Mouse (Mus musculus) limb, embryonic 15.5 days (tissue): ENCODE results near the gene Snw1. TPM values are rescaled to one million over a fixed set of nuclear protein-coding genes. Genes with fewer than 3 reads are reported as not detected.
"Not testable (repeated sequence)": the region's sequence is repeated elsewhere in the genome, so short reads cannot be mapped to it uniquely, and the experiment has no call there.

ENCODE experiments used
- ATAC-seq: fragments of 200-750 bp; cut with Nextera tagmentation; 2 replicates; pipeline ENCODE4 v1.8.0; 2017; ENCODE audit warnings: low read depth, moderate TSS enrichment; ENCODE audit not compliant: insufficient number of reproducible peaks, low FRiP score, low TSS enrichment
- H3K27ac ChIP-seq: fragments of 300-500 bp; sonication (generic); 2 replicates; pipeline ENCODE4 v1.5.1; 2015; ENCODE audit warnings: moderate library complexity, mild to moderate bottlenecking, inconsistent platforms
- H3K27me3 ChIP-seq: fragments of 300-500 bp; sonication (generic); 2 replicates; pipeline ENCODE4 v1.6.1; 2015; ENCODE audit warnings: inconsistent platforms
- H3K36me3 ChIP-seq: fragments of 300-500 bp; sonication (generic); 2 replicates; pipeline ENCODE4 v1.6.1; 2015; ENCODE audit warnings: inconsistent platforms
- H3K4me1 ChIP-seq: fragments of 300-500 bp; sonication (generic); 2 replicates; pipeline ENCODE4 v1.6.1; 2015; ENCODE audit warnings: inconsistent platforms
- H3K4me2 ChIP-seq: fragments of 300-500 bp; sonication (generic); 2 replicates; pipeline ENCODE4 v1.6.1; 2015; ENCODE audit warnings: mild to moderate bottlenecking, inconsistent platforms
- H3K4me3 ChIP-seq: fragments of 300-500 bp; sonication (generic); 2 replicates; pipeline ENCODE4 v1.5.1; 2015; ENCODE audit warnings: mild to moderate bottlenecking, inconsistent platforms
- H3K9ac ChIP-seq: fragments of 300-500 bp; sonication (generic); 2 replicates; pipeline ENCODE4 v1.6.1; 2015; ENCODE audit warnings: inconsistent platforms
- H3K9me3 ChIP-seq: fragments of 300-500 bp; sonication (generic); 2 replicates; pipeline ENCODE4 v1.6.1; 2016; ENCODE audit warnings: inconsistent platforms
- WGBS: fragments of 180-500 bp; shearing (Covaris S2); methylation state at CpG from one replicate; pipeline ENCODE4 v1.1.7; 2015; 5-methylcytosine and 5-hydroxymethylcytosine counted together
- polyA plus RNA-seq: library from polyadenylated mRNA; unstranded; fragments of >200 nt; fragmentation: Nextera tagmentation; extraction: Ambion mirVana; gene quantifications from 2 replicates; pipeline ENCODE4 v1.2.1, GENCODE M21; 2015

The Snw1 gene
- polyA plus RNA-seq, result 113 TPM in 2 replicates

DNA sequence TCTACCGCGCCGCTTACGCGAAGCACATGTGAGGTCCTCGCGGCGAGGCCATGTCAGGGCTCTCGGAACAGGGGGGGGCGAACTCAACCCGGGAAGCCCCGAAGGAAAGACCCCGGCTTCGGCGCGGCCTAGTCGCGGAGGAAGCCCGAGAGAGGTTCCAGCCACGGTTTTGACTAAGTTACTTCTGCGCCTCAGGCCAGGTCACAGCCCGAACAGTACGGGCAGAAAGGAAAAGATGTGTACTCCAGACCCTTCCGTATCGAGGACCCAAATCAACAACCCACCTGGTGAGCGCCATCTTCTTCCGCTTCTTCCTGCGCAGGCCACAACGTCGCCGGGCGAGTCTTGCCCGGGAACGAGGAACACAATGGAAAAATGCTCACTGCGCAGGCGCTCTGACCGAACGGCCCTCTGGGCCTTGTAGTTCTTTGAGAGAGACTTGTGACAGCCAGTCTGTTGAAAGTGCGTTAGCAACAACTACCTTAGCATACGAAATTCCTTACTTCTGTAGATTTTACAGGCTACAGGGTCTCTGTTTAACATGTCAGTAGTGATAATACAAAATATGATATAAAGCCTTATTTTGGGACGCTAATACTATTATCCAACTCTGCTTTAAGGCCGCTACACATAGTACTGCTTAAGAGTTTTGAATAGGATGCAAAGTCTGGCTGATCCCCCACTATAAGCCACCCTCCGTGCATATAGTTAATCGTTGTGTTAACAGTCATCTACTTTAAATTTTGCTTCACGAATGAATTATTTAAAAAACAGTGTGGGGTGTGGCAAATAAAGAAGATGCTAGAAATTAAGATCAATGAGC is at the start of gene Snw1:
Gene Snw1, minus strand, starts transcription at position 311 of the 823 bp plus-strand sequence.
- H3K36me3 ChIP-seq, result peaks cover 13% of the 10 kb centered on the region
- 3% methylated on average over 45 of the region's 45 CpGs for WGBS
- H3K27ac ChIP-seq, result peak within 1 kb of the TSS; percentile 93
- H3K4me2 ChIP-seq, result peak within 1 kb of the TSS; percentile 47
- peaks cover 11% of the 10 kb centered on the region for H3K4me1 ChIP-seq
- H3K4me3 ChIP-seq, result peak within 1 kb of the TSS; percentile 79
- ATAC-seq, result peak; percentile 91
- H3K9me3 ChIP-seq, result no peaks in the 10 kb centered on the region
- H3K27me3 ChIP-seq, result no peaks in the 10 kb centered on the region
- H3K9ac ChIP-seq, result peak within 1 kb of the TSS; percentile 87

- H3K27ac ChIP-seq, H3K4me2 ChIP-seq, H3K9me3 ChIP-seq, H3K27me3 ChIP-seq, H3K36me3 ChIP-seq, H3K9ac ChIP-seq, H3K4me3 ChIP-seq, H3K4me1 ChIP-seq, ATAC-seq: not testable (repeated sequence)
- WGBS, result 66% methylated on average over 3 of the region's 3 CpGs
These were observed 47.5 kb upstream of the Snw1 start for GRCm38 (mm10) chr12:87519616-87520015.

DNA sequence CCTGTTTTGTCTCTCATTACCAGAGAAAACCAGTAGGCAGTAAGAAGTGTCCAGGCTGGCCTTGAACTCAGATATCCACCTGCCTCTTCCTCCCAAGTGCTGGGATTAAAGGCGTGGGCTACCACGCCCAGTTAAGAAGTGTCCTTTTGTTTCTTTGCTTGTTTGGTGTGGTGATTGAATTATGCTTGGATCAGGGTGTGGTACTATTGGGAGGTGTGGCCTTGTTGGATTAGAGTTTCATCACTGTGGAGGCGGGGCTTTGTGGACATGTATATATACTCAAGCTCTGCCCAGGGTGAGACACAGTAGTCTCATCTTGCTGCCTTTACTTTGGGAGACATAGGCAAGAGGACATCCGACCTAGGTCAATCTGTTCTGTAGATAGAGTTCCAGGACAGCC is 41.9 kb upstream of the Snw1 start, which contains the start of gene Gm8300:
Gene Gm8300, plus strand, starts transcription at position 301 of the 400 bp plus-strand sequence.
- H3K27me3 ChIP-seq, H3K9ac ChIP-seq, H3K4me2 ChIP-seq, ATAC-seq, H3K27ac ChIP-seq, H3K4me3 ChIP-seq, H3K36me3 ChIP-seq, H3K4me1 ChIP-seq, H3K9me3 ChIP-seq: not testable (repeated sequence)
- WGBS, result 85% methylated on average over 4 of the region's 4 CpGs

DNA sequence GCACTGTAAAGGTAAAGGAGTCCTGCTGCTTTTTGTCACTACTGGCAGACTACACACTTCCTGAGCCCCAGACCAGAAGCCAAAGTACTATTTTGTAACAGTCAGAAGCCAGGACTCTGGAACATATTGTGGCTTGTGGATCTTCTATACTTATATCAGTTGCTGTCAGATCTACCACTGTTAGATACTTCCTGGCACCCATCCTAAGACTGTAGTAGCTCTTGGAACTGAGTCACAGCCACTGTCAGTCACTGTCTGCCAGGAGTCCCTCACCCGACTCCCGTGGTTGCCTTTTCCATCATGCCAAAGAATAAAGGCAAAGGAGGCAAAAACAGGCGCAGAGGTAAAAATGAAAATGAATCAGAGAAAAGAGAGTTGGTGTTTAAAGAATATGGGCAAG is 22.3 kb upstream of the Snw1 start, which contains the start of gene Gm5788:
Gene Gm5788, plus strand, starts transcription at position 301 of the 400 bp plus-strand sequence.
- not testable (repeated sequence) for H3K4me1 ChIP-seq, ATAC-seq, H3K9me3 ChIP-seq, H3K36me3 ChIP-seq, H3K4me3 ChIP-seq, H3K9ac ChIP-seq, H3K4me2 ChIP-seq, H3K27ac ChIP-seq, H3K27me3 ChIP-seq
- 93% methylated on average over 3 of the region's 3 CpGs for WGBS

- WGBS, result 61% methylated on average over 2 of the region's 2 CpGs
- ATAC-seq, H3K4me2 ChIP-seq, H3K27ac ChIP-seq, H3K4me3 ChIP-seq, H3K36me3 ChIP-seq, H3K4me1 ChIP-seq, H3K9ac ChIP-seq, H3K27me3 ChIP-seq, H3K9me3 ChIP-seq: not testable (repeated sequence)
These were observed 16.6 kb upstream of the Snw1 start for GRCm38 (mm10) chr12:87488683-87489082.

- not testable (repeated sequence) for H3K27ac ChIP-seq, H3K4me1 ChIP-seq, H3K9me3 ChIP-seq, H3K4me3 ChIP-seq, H3K9ac ChIP-seq, H3K27me3 ChIP-seq, H3K36me3 ChIP-seq, H3K4me2 ChIP-seq
- WGBS, result 87% methylated on average over 5 of the region's 5 CpGs
- peak; percentile 61; the same call in 1 of the 2 replicates for ATAC-seq
These were observed 10.4 kb upstream of the Snw1 start for GRCm38 (mm10) chr12:87482482-87482881.

DNA sequence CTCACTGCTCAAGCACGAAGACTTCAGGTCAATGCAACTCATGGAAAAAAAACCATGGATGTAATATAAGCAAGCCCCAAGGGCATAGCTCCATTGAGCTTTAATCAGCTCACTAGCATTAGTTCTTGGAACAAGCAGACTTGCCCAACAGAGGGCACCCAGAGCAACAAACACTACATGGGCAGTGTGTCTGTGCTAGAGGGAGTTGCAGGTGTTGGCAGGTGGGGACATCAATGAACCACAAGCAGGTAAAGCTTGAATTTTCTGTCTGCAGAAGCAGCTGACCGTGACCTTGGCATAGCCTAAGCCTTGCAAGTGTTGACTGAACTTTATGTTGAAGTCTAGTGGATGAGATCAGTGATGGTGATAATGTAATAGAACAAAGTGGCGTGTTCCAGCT is 2.7 kb upstream of the Snw1 start:
- 74% methylated on average over 3 of the region's 3 CpGs for WGBS
- Histone ChIP-seq H3K4me3 (no peak overlapping the region), H3K27me3 (no peaks in the 10 kb centered on the region), H3K4me2 (no peak overlapping the region), H3K36me3 (no peaks in the 10 kb centered on the region), H3K9me3 (no peaks in the 10 kb centered on the region), H3K9ac (no peak overlapping the region), H3K27ac (no peak overlapping the region), H3K4me1 (peaks cover 11% of the 10 kb centered on the region)
- ATAC-seq, result no peak

GRCm38 (mm10) chr12:87471421-87471963 is 582 bp downstream of the Snw1 start:
- WGBS, result under 1% methylated on average over 19 of the region's 19 CpGs
- H3K9me3 ChIP-seq, result no peaks in the 10 kb centered on the region
- peak overlapping the region; percentile 79 for H3K4me3 ChIP-seq
- H3K27ac ChIP-seq, result peak overlapping the region; percentile 93
- H3K9ac ChIP-seq, result peak overlapping the region; percentile 87
- H3K27me3 ChIP-seq, result no peaks in the 10 kb centered on the region
- peaks cover 19% of the 10 kb centered on the region for H3K36me3 ChIP-seq
- peak overlapping the region; percentile 47 for H3K4me2 ChIP-seq
- peaks cover 11% of the 10 kb centered on the region for H3K4me1 ChIP-seq
- ATAC-seq, result no peak

DNA sequence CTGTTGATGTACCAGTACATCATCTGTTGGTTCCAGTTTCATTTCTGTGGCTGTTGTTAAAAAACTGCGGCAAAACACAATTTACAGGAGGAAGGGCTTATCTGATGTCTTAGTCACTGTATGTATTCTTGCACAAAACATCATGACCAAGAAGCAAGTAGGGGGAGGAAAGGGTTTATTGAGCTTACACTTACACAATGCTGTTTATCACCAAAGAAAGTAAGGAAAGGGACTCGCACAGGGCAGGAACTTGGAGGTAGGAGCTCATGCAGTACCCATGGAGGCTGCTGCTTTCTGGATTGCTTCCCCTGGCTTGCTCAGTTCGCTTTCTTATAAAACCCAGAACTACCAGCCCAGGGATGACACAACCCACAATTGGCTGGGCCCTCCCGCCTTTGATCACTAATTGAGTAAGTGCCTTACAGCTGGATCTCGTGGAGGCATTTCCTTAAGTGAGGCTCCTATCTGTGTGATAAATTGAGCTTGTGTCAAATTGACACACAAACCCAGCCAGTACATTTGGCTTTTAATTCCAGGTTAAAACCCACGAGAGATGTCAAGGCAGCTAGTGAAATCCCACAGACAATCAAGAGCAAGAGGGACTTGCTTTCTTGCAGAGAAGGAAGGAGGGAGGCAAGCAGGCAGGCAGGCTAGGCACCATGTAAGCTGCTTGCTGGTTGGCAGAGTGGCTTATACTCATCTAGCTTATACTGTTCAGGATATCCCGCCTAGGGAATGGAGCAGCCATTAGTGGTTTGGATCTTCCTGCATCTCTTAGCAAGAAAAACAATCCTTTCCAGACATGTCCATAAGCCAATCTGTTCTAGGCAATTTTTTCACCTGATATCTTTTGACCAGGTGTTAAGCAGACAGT is 1.6 kb downstream of the Snw1 start:
- Histone ChIP-seq H3K4me2 (peak overlapping the region; percentile 47), H3K4me3 (peak overlapping the region; percentile 79), H3K27me3 (no peaks in the 10 kb centered on the region), H3K36me3 (peaks cover 25% of the 10 kb centered on the region), H3K27ac (no peak overlapping the region), H3K9me3 (no peaks in the 10 kb centered on the region), H3K4me1 (peaks cover 11% of the 10 kb centered on the region), H3K9ac (no peak overlapping the region)
- no peak for ATAC-seq
- WGBS, result 40% methylated on average over 7 of the region's 7 CpGs

DNA sequence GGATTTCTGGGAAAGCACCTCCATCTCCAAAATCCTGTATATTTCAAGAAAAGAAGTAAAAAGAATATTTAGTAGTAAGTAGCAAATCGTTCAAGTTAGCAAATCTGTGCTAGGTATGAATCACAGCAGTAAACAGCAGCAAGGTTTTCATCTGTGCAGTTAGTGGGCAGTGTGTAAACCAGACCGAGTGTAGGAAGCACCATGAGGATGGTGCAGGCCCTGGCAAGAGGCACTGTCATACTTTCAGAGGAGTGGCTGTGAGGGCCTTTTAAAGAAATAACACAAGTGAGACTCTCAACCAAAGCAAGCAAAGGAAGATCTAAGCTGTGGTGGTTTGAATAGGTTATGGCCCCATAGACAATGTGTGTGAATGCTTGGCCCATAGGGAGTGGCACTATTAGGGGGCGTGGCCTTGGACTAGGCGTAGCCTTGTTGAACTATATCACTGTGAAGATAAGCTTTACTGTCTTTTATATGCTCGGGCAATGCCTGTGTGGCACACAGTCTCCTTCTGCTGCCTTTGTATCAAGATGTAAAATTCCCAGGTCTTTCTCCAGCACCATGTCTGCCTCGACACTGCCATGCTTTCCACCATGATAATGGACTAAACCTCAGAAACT is 7.3 kb downstream of the Snw1 start:
- WGBS, result 86% methylated on average over 6 of the region's 6 CpGs
- Histone ChIP-seq H3K9ac (no peak overlapping the region), H3K4me2 (no peak overlapping the region), H3K9me3 (no peaks in the 10 kb centered on the region), H3K36me3 (peaks cover 76% of the 10 kb centered on the region), H3K27ac (no peak overlapping the region), H3K4me1 (no peaks in the 10 kb centered on the region), H3K27me3 (no peaks in the 10 kb centered on the region), H3K4me3 (no peak overlapping the region)
- no peak for ATAC-seq

GRCm38 (mm10) chr12:87449456-87449855 is 22.6 kb downstream of the Snw1 start:
- Histone ChIP-seq H3K36me3 (peaks cover 75% of the 10 kb centered on the region), H3K9me3 (no peaks in the 10 kb centered on the region), H3K4me3 (no peak overlapping the region), H3K4me2 (no peak overlapping the region), H3K27ac (no peak overlapping the region), H3K4me1 (peaks cover 6% of the 10 kb centered on the region; the same call in 1 of the 2 replicates), H3K9ac (no peak overlapping the region), H3K27me3 (no peaks in the 10 kb centered on the region)
- 89% methylated on average over 9 of the region's 9 CpGs for WGBS
- no peak for ATAC-seq
